Mouse (Mus musculus) midbrain, embryonic 16.5 days (tissue): Measurements from ENCODE around the gene Gm20388. TPM values are rescaled to one million over a fixed set of nuclear protein-coding genes. Genes with fewer than 3 reads are reported as not detected.

Experiments
- ATAC-seq: fragments of 200-750 bp; cut with Nextera tagmentation; 2 replicates; pipeline ENCODE4 v1.8.0; 2017; ENCODE audit warnings: moderate TSS enrichment
- H3K27ac ChIP-seq: fragments of 300-500 bp; sonication (generic); 2 replicates; pipeline ENCODE4 v1.5.1; 2014; ENCODE audit warnings: mild to moderate bottlenecking, low read length, mixed read lengths
- H3K27me3 ChIP-seq: fragments of 300-500 bp; sonication (generic); 2 replicates; pipeline ENCODE4 v1.6.1; 2014; ENCODE audit warnings: low read depth, low read length, mixed read lengths; ENCODE audit not compliant: control insufficient read depth, insufficient read depth
- H3K36me3 ChIP-seq: fragments of 300-500 bp; sonication (generic); 2 replicates; pipeline ENCODE4 v1.6.1; 2014; ENCODE audit warnings: mild to moderate bottlenecking, low read length, moderate library complexity, mixed read lengths; ENCODE audit not compliant: control insufficient read depth, insufficient read depth
- H3K4me1 ChIP-seq: fragments of 300-500 bp; sonication (generic); 2 replicates; pipeline ENCODE4 v1.6.1; 2014; ENCODE audit warnings: mild to moderate bottlenecking, low read length, mixed read lengths; ENCODE audit not compliant: control insufficient read depth, insufficient read depth
- H3K4me2 ChIP-seq: fragments of 300-500 bp; sonication (generic); 2 replicates; pipeline ENCODE4 v1.6.1; 2014; ENCODE audit warnings: mild to moderate bottlenecking, low read length, mixed read lengths
- H3K4me3 ChIP-seq: fragments of 300-500 bp; sonication (generic); 2 replicates; pipeline ENCODE4 v1.5.1; 2014; ENCODE audit warnings: low read depth, mild to moderate bottlenecking, low read length, moderate library complexity, mixed read lengths
- H3K9ac ChIP-seq: fragments of 300-500 bp; sonication (generic); 2 replicates; pipeline ENCODE4 v1.6.1; 2014; ENCODE audit warnings: low read depth, low read length, mixed read lengths
- H3K9me3 ChIP-seq: fragments of 300-500 bp; sonication (generic); replicated peaks from 2 replicates; pipeline ENCODE4 v1.6.1; 2014; ENCODE audit warnings: mild to moderate bottlenecking, low read length, mixed read lengths; ENCODE audit not compliant: control insufficient read depth, poor library complexity, severe bottlenecking
- WGBS: fragments of 180-500 bp; shearing (Covaris S2); extraction: QIAGEN DNeasy Blood & Tissue Kit; methylation state at CpG from one replicate; pipeline ENCODE4 v1.1.7; 2014; 5-methylcytosine and 5-hydroxymethylcytosine counted together
- polyA plus RNA-seq: library from polyadenylated mRNA; unstranded; fragments of >200 nt; fragmentation: Nextera tagmentation; extraction: Ambion mirVana; gene quantifications from 2 replicates; pipeline ENCODE4 v1.2.1, GENCODE M21; 2015

Gm20388 gene
- polyA plus RNA-seq, 1 experiment from 2014 or later = 7.5 TPM

DNA sequence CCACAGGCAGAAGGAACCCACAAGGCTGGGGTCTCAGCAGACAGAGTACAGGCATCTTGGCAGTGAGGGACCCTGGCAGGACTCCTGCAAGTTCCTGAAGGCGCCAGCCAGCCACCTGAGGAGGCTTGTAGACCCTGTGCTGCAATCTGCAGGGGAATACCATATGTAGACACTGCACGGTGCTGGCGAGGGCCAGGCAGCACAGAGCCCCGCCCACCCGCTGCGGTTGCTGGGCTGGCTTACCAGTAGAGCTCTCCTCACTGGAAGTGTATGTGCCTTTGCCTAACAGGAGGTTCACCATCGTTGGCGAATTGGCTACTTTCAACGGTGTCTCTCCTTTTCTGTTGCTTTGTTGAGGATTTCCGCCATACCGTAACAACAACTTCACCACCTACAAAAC, 2985.7 kb downstream of the Gm20388 start:
- Histone ChIP-seq H3K9me3 (no peaks in the 10 kb centered on the region), H3K4me3 (no peak overlapping the region), H3K36me3 (peaks cover 40% of the 10 kb centered on the region), H3K27ac (no peak overlapping the region), H3K4me2 (no peak overlapping the region), H3K4me1 (no peaks in the 10 kb centered on the region), H3K9ac (no peak overlapping the region), H3K27me3 (no peaks in the 10 kb centered on the region)
- ATAC-seq = no peak
- WGBS = 92% methylated on average over 11 of the region's 11 CpGs

- peaks cover 38% of the 10 kb centered on the region for H3K36me3 ChIP-seq
- WGBS = 93% methylated on average over 8 of the region's 8 CpGs
These were observed 2986.6 kb downstream of the Gm20388 start for GRCm38 (mm10) chr8:122897200-122897599.

DNA sequence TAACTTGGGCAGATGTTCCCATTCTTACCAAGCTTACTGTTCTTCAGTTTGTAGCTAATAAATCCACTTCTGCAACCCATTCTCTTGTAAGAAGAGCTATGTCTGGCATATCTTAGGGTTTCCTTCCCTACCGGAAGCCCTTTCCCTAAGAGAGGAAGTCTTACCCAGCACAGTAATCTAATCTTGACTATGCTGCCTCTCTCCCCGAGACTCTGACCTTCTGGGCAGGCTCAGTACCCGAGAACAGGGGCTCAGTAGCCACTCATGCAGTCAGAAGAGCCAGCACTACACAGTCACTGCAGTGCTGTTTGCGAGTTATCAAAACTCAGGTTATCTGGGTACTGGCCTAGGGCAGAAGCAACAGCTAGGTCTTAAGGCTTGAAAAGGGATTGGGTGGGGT, 2987.4 kb downstream of the Gm20388 start:
- Histone ChIP-seq H3K4me2 (no peak overlapping the region), H3K9me3 (no peaks in the 10 kb centered on the region), H3K4me1 (no peaks in the 10 kb centered on the region), H3K27me3 (no peaks in the 10 kb centered on the region), H3K27ac (no peak overlapping the region), H3K4me3 (no peak overlapping the region), H3K9ac (no peak overlapping the region), H3K36me3 (peaks cover 34% of the 10 kb centered on the region)
- no peak for ATAC-seq
- 87% methylated on average over 4 of the region's 4 CpGs for WGBS

More at GRCm38 (mm10) chr8:122897200-122897599, 2986.6 kb downstream of the Gm20388 start:
- no peak for ATAC-seq
- H3K4me2 ChIP-seq = no peak overlapping the region
- no peak overlapping the region for H3K4me3 ChIP-seq
- H3K9me3 ChIP-seq = no peaks in the 10 kb centered on the region
- no peaks in the 10 kb centered on the region for H3K4me1 ChIP-seq
- H3K27me3 ChIP-seq = no peaks in the 10 kb centered on the region
- no peak overlapping the region for H3K9ac ChIP-seq
- H3K27ac ChIP-seq = no peak overlapping the region

- H3K4me1 ChIP-seq = no peaks in the 10 kb centered on the region
- H3K4me3 ChIP-seq = no peak overlapping the region
- H3K36me3 ChIP-seq = peaks cover 32% of the 10 kb centered on the region
- no peak overlapping the region for H3K9ac ChIP-seq
- no peaks in the 10 kb centered on the region for H3K27me3 ChIP-seq
- 96% methylated on average over 12 of the region's 12 CpGs for WGBS
- H3K9me3 ChIP-seq = no peaks in the 10 kb centered on the region
- no peak overlapping the region for H3K4me2 ChIP-seq
- no peak overlapping the region for H3K27ac ChIP-seq
- no peak for ATAC-seq
These were observed 2987.8 kb downstream of the Gm20388 start for GRCm38 (mm10) chr8:122898473-122898872.

DNA sequence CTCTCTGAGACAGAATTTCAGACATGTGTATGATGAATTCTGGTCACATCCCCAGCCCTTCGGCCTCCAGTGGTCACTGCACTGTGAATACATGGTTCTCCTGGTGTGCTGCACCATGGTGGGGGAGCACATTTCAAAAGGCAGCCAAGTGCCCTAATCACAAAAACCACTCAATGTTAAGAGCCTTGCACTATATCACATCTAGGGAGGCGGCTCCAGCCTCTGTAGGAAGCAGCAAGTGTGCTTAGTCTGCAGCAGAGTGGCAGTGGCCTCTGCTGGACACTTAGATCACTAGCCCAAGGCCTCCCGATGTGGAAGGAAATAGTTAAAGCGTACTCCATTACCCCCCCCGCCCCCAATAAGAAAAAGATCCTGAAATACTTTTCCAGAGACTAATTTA, 2988.4 kb downstream of the Gm20388 start:
- Histone ChIP-seq H3K27me3 (no peaks in the 10 kb centered on the region), H3K4me1 (no peaks in the 10 kb centered on the region), H3K4me2 (no peak overlapping the region), H3K4me3 (no peak overlapping the region), H3K9ac (no peak overlapping the region), H3K27ac (no peak overlapping the region), H3K36me3 (peaks cover 29% of the 10 kb centered on the region), H3K9me3 (no peaks in the 10 kb centered on the region)
- no peak for ATAC-seq
- WGBS = 62% methylated on average over 5 of the region's 5 CpGs

DNA sequence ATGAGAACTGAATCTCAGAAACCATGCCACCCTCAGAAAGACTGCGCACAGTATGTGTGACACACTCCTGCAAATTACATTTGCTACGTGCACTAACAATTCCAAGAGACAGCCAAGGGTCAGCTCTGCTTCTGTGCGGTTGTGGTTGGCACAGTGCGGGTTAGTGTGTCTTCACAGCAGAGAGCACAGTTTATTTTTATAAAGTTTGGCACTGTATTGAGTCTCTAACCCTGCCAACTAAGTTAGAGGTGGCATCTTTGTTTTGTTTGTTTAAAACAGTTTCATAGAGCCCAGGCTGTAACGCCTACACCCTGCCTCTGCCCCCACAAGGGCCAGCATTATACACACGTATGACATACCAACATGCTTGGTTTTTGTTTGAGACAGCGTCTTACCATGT, 2990.8 kb downstream of the Gm20388 start:
- no peak overlapping the region for H3K27ac ChIP-seq
- H3K27me3 ChIP-seq = no peaks in the 10 kb centered on the region
- no peak overlapping the region for H3K9ac ChIP-seq
- H3K4me1 ChIP-seq = no peaks in the 10 kb centered on the region; the same call in 1 of the 2 replicates
- peaks cover 7% of the 10 kb centered on the region; the same call in 1 of the 2 replicates for H3K36me3 ChIP-seq
- H3K4me3 ChIP-seq = no peak overlapping the region
- WGBS = 93% methylated on average over 7 of the region's 7 CpGs
- no peaks in the 10 kb centered on the region for H3K9me3 ChIP-seq
- ATAC-seq = no peak
- H3K4me2 ChIP-seq = no peak overlapping the region

- WGBS = 81% methylated on average over 8 of the region's 8 CpGs
- H3K4me2 ChIP-seq = no peak overlapping the region
- no peaks in the 10 kb centered on the region for H3K9me3 ChIP-seq
- no peak overlapping the region for H3K27ac ChIP-seq
- H3K36me3 ChIP-seq = peaks cover 6% of the 10 kb centered on the region; the same call in 1 of the 2 replicates
- H3K27me3 ChIP-seq = no peaks in the 10 kb centered on the region
- no peak overlapping the region for H3K4me3 ChIP-seq
- no peak for ATAC-seq
- H3K9ac ChIP-seq = no peak overlapping the region
- H3K4me1 ChIP-seq = no peaks in the 10 kb centered on the region; the same call in 1 of the 2 replicates
These were observed 2991.4 kb downstream of the Gm20388 start for GRCm38 (mm10) chr8:122901892-122902515.

GRCm38 (mm10) chr8:122902581-122902980, 2991.9 kb downstream of the Gm20388 start:
- Histone ChIP-seq H3K4me3 (no peak overlapping the region), H3K27me3 (no peaks in the 10 kb centered on the region), H3K4me2 (no peak overlapping the region), H3K9ac (no peak overlapping the region), H3K36me3 (peaks cover 5% of the 10 kb centered on the region; the same call in 1 of the 2 replicates), H3K9me3 (no peaks in the 10 kb centered on the region), H3K27ac (no peak overlapping the region), H3K4me1 (no peaks in the 10 kb centered on the region; the same call in 1 of the 2 replicates)
- 55% methylated on average over 3 of the region's 3 CpGs for WGBS
- ATAC-seq = no peak

DNA sequence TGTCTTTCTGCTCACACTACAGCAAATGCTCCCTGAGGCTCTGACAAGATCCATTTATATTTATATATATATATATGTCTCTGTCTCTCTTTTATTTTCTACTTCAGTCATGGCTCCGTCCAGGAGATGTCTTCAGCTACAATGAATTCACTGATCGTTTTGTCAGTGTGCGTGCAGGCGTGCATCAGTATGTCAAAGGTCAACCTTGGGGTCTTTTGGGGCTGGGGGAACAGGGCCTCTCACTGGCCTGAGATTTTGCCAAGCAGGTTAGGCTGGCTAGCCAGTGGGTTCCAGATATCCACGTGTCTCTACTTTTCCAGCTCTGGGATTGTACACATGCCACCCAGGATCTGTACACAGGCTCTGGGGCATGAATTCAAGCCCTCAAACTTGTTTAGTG, 2992.4 kb downstream of the Gm20388 start:
- no peaks in the 10 kb centered on the region for H3K27me3 ChIP-seq
- no peak overlapping the region for H3K27ac ChIP-seq
- no peak overlapping the region for H3K4me2 ChIP-seq
- ATAC-seq = no peak
- no peaks in the 10 kb centered on the region; the same call in 1 of the 2 replicates for H3K4me1 ChIP-seq
- 19% methylated on average over 5 of the region's 5 CpGs for WGBS
- no peak overlapping the region for H3K4me3 ChIP-seq
- no peak overlapping the region for H3K9ac ChIP-seq
- H3K36me3 ChIP-seq = peaks cover 6% of the 10 kb centered on the region; the same call in 1 of the 2 replicates
- no peaks in the 10 kb centered on the region for H3K9me3 ChIP-seq
